Mouse (Mus musculus): ENCODE measurements at regions not wholly inside any gene's neighbourhood (a gene's known extent, or its start where the extent isn't known, plus 50 kb on each side); places are given as distances from the start of the nearest gene placed in this dataset.

DNA sequence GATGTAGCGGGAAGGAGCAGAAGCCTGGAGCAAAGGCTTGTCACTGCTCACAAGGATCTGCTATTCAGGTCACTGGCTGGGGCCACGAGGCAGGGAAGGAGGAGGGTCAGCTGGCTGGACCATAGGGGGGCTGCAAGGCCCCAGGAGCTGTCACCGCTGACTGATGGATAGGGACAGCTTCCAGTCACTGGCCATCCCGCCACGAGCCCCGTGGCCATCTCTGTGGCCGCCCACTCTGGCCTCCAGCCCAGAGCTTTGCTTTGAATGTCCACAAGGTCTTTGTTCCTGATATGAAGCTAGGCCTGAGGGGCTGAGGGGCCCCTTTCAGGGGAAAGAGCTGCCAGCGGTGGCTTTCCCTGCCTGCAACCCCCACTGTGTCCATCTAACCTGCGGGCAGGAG is 111.9 kb downstream of the Mn1 start:
- peak; percentile 81 for DNase-seq (ENCODE audit: low spot score)
- no peak overlapping the region for H3K4me3 ChIP-seq
- no peaks in the 10 kb centered on the region for H3K36me3 ChIP-seq
- peak overlapping the region; percentile 75 for H3K27ac ChIP-seq
- peaks cover 62% of the 10 kb centered on the region for H3K4me1 ChIP-seq
- H3K9me3 ChIP-seq, result no peaks in the 10 kb centered on the region
- peaks cover 77% of the 10 kb centered on the region for H3K27me3 ChIP-seq (ENCODE audit: insufficient read depth, poor library complexity, severe bottlenecking)
- 9% methylated on average over 9 of the region's 9 CpGs for WGBS

- no peak for DNase-seq (ENCODE audit: low spot score)
- Histone ChIP-seq H3K27me3 (ENCODE audit: insufficient read depth, poor library complexity, severe bottlenecking) (peaks cover 72% of the 10 kb centered on the region), H3K9me3 (no peaks in the 10 kb centered on the region), H3K4me1 (peaks cover 80% of the 10 kb centered on the region), H3K4me3 (peak overlapping the region; percentile 46), H3K36me3 (no peaks in the 10 kb centered on the region), H3K27ac (peak overlapping the region; percentile 80)
- WGBS, result 16% methylated on average over 26 of the region's 26 CpGs
Observed at GRCm38 (mm10) chr5:111530628-111531524, 113.7 kb downstream of the Mn1 start.

DNA sequence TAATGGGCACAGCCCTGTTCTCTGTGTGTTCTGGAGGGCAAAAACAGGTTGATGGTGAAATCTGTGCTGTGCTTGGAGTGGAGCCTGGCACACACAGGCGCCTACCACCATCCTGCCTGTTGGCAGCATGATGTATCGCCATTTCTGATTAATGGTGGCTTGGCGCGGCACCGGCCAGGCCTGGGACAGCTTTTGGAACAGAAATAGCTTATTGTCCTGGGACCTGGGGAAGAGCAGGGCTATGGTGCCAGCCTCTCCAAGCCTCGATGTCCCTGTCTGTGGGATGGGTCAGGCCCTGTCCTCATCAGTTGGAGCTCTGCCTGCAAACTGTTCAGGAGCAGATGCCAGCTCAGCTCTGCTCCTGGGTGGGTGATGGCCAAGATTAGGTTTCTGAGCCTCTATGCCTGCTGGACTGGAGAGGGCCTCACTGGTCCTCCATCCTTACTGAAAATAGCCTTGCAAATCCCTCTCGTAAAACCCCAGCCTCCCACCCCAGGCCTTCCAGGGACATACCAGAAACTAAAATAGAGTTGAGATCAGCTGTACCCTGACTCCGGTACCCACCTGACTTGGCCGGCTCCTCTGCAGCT is 115.4 kb downstream of the Mn1 start:
- Histone ChIP-seq H3K27me3 (ENCODE audit: insufficient read depth, poor library complexity, severe bottlenecking) (peaks cover 69% of the 10 kb centered on the region), H3K4me3 (no peak overlapping the region), H3K27ac (no peak overlapping the region), H3K36me3 (no peaks in the 10 kb centered on the region), H3K4me1 (peaks cover 88% of the 10 kb centered on the region), H3K9me3 (no peaks in the 10 kb centered on the region)
- DNase-seq (ENCODE audit: low spot score), result no peak
- WGBS, result 67% methylated on average over 9 of the region's 9 CpGs

DNA sequence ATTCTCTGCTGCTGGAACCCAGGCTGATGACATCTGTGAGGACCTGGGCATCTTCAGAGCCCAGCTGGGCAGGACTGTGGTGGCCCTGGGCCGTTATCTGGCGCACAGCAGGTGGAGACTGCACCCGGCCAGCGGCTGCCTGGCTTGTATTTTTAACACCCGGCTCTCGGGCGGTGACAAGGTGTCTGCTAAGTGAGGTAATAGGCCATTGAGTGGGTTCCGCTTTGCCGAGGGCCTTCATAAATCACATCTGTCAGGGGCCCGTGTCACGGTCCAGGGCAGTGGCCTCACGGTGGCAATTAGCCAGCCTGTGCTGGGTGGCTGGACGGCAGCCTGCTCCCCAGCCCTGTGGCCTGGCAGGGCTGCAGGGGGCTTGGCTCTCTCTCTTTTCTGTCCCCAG is 118.8 kb downstream of the Mn1 start:
- no peaks in the 10 kb centered on the region for H3K36me3 ChIP-seq
- H3K4me3 ChIP-seq, result no peak overlapping the region
- H3K27me3 ChIP-seq (ENCODE audit: insufficient read depth, poor library complexity, severe bottlenecking), result peaks cover 84% of the 10 kb centered on the region
- peak overlapping the region; percentile 19; the same call in 1 of the 2 replicates for H3K27ac ChIP-seq
- H3K4me1 ChIP-seq, result peaks cover 66% of the 10 kb centered on the region
- 7% methylated on average over 13 of the region's 13 CpGs for WGBS
- no peaks in the 10 kb centered on the region for H3K9me3 ChIP-seq
- DNase-seq (ENCODE audit: low spot score), result peak; percentile 94

GRCm38 (mm10) chr5:111538560-111539450 is 121.6 kb downstream of the Mn1 start:
- Histone ChIP-seq H3K9me3 (no peaks in the 10 kb centered on the region), H3K36me3 (no peaks in the 10 kb centered on the region), H3K4me1 (peaks cover 46% of the 10 kb centered on the region), H3K27me3 (ENCODE audit: insufficient read depth, poor library complexity, severe bottlenecking) (peaks cover 79% of the 10 kb centered on the region), H3K4me3 (no peak overlapping the region), H3K27ac (0 out of 2 replicates have a peak overlapping the region, but pooled peaks have one; percentile 5)
- no peak for DNase-seq (ENCODE audit: low spot score)
- WGBS, result 79% methylated on average over 13 of the region's 13 CpGs

- Histone ChIP-seq H3K27me3 (ENCODE audit: insufficient read depth, poor library complexity, severe bottlenecking) (peaks cover 78% of the 10 kb centered on the region), H3K4me1 (peaks cover 29% of the 10 kb centered on the region)
- 33% methylated on average over 3 of the region's 3 CpGs for WGBS
Observed at GRCm38 (mm10) chr5:111540486-111540885, 123.3 kb downstream of the Mn1 start.

GRCm38 (mm10) chr5:111542077-111542476 is 124.9 kb downstream of the Mn1 start:
- no peaks in the 10 kb centered on the region for H3K36me3 ChIP-seq
- no peak for DNase-seq (ENCODE audit: low spot score)
- H3K4me3 ChIP-seq, result no peak overlapping the region
- peaks cover 21% of the 10 kb centered on the region for H3K4me1 ChIP-seq
- no peak overlapping the region for H3K27ac ChIP-seq
- H3K27me3 ChIP-seq (ENCODE audit: insufficient read depth, poor library complexity, severe bottlenecking), result peaks cover 88% of the 10 kb centered on the region
- WGBS, result 47% methylated on average over 3 of the region's 3 CpGs
- H3K9me3 ChIP-seq, result no peaks in the 10 kb centered on the region

More at GRCm38 (mm10) chr5:111540486-111540885, 123.3 kb downstream of the Mn1 start:
- Histone ChIP-seq H3K36me3 (no peaks in the 10 kb centered on the region), H3K9me3 (no peaks in the 10 kb centered on the region), H3K4me3 (no peak overlapping the region), H3K27ac (no peak overlapping the region; the same call in 1 of the 2 replicates)
- DNase-seq (ENCODE audit: low spot score), result no peak

GRCm38 (mm10) chr5:111543721-111544495 is 126.7 kb downstream of the Mn1 start:
- 71% methylated on average over 9 of the region's 9 CpGs for WGBS
- no peaks in the 10 kb centered on the region for H3K9me3 ChIP-seq
- no peak for DNase-seq (ENCODE audit: low spot score)
- H3K27me3 ChIP-seq (ENCODE audit: insufficient read depth, poor library complexity, severe bottlenecking), result peaks cover 88% of the 10 kb centered on the region
- no peak overlapping the region for H3K4me3 ChIP-seq
- H3K36me3 ChIP-seq, result no peaks in the 10 kb centered on the region
- peaks cover 16% of the 10 kb centered on the region for H3K4me1 ChIP-seq
- no peak overlapping the region for H3K27ac ChIP-seq

GRCm38 (mm10) chr5:111553471-111554382 is 136.6 kb downstream of the Mn1 start:
- WGBS, result 66% methylated on average over 16 of the region's 16 CpGs
- H3K4me3 ChIP-seq, result no peak overlapping the region
- no peaks in the 10 kb centered on the region for H3K9me3 ChIP-seq
- no peaks in the 10 kb centered on the region for H3K36me3 ChIP-seq
- peaks cover 28% of the 10 kb centered on the region for H3K4me1 ChIP-seq
- peaks cover 31% of the 10 kb centered on the region for H3K27me3 ChIP-seq (ENCODE audit: insufficient read depth, poor library complexity, severe bottlenecking)
- H3K27ac ChIP-seq, result peak overlapping the region; percentile 84; the same call in 1 of the 2 replicates
- no peak for DNase-seq (ENCODE audit: low spot score)

GRCm38 (mm10) chr5:111554551-111555311 is 137.6 kb downstream of the Mn1 start:
- Histone ChIP-seq H3K36me3 (no peaks in the 10 kb centered on the region), H3K4me1 (peaks cover 25% of the 10 kb centered on the region), H3K27ac (peak overlapping the region; percentile 84), H3K4me3 (no peak overlapping the region), H3K27me3 (ENCODE audit: insufficient read depth, poor library complexity, severe bottlenecking) (peaks cover 27% of the 10 kb centered on the region), H3K9me3 (no peaks in the 10 kb centered on the region)
- no peak for DNase-seq (ENCODE audit: low spot score)
- 31% methylated on average over 24 of the region's 24 CpGs for WGBS
